Mouse (Mus musculus): ENCODE data around the gene Atp5c1. TPM values are rescaled to one million over a fixed set of nuclear protein-coding genes. Genes with fewer than 3 reads are reported as not detected.

Atp5c1 gene
- polyA plus RNA-seq, 1 experiment from 2014 or later, result 642 TPM

- Histone ChIP-seq H3K27ac (ENCODE audit: low read length) (no peak overlapping the region), H3K9me3 (replicated peaks; ENCODE audit: control insufficient read depth, low read length) (no peaks in the 10 kb centered on the region), H3K27me3 (ENCODE audit: control insufficient read depth, insufficient read depth, low read length) (no peaks in the 10 kb centered on the region), H3K4me1 (ENCODE audit: control insufficient read depth, insufficient read depth, low read length) (no peaks in the 10 kb centered on the region), H3K9ac (ENCODE audit: low read length) (no peak overlapping the region), H3K4me3 (replicated peaks; ENCODE audit: low read length) (no peak overlapping the region), H3K4me2 (ENCODE audit: low read depth, low read length) (no peak overlapping the region), H3K36me3 (ENCODE audit: control insufficient read depth, insufficient read depth, low read length) (no peaks in the 10 kb centered on the region)
- ATAC-seq (ENCODE audit: insufficient read depth, low FRiP score), result no peak
- WGBS, result 60% methylated on average over 4 of the region's 4 CpGs
These were observed 46.6 kb downstream of the Atp5c1 start for GRCm38 (mm10) chr2:10033684-10034083.

GRCm38 (mm10) chr2:10029755-10030154 is 50.6 kb downstream of the Atp5c1 start:
- 74% methylated on average over 7 of the region's 7 CpGs for WGBS
- no peaks in the 10 kb centered on the region for H3K9me3 ChIP-seq (replicated peaks; ENCODE audit: control insufficient read depth, low read length)
- no peak overlapping the region for H3K9ac ChIP-seq (ENCODE audit: low read length)

DNA sequence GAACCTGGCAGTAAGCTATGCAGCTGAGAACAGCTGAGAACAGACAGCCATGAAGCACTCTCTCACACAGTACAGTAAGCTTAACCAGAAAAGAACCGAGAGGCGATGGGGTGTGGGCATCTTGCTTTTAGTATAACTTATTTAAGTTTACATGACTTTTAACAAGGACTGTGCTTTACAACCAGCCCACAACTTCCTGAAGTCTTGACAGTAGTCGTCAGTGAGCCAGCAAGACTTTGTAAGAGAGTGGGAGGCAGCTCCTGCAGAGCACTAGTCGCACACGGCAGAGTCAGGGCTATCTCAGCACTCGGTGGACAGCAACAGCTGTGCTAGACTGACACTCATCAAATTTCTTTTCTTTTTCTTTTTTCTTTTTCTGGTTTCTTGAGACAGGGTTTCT is 56.0 kb downstream of the Atp5c1 start:
- WGBS, result 82% methylated on average over 6 of the region's 6 CpGs
- Histone ChIP-seq H3K27ac (ENCODE audit: low read length) (no peak overlapping the region), H3K4me3 (replicated peaks; ENCODE audit: low read length) (no peak overlapping the region), H3K4me2 (ENCODE audit: low read depth, low read length) (no peak overlapping the region), H3K4me1 (ENCODE audit: control insufficient read depth, insufficient read depth, low read length) (no peaks in the 10 kb centered on the region), H3K9me3 (replicated peaks; ENCODE audit: control insufficient read depth, low read length) (no peaks in the 10 kb centered on the region), H3K36me3 (ENCODE audit: control insufficient read depth, insufficient read depth, low read length) (no peaks in the 10 kb centered on the region), H3K27me3 (ENCODE audit: control insufficient read depth, insufficient read depth, low read length) (no peaks in the 10 kb centered on the region), H3K9ac (ENCODE audit: low read length) (no peak overlapping the region)
- ATAC-seq (ENCODE audit: insufficient read depth, low FRiP score), result no peak

More at GRCm38 (mm10) chr2:10029755-10030154, 50.6 kb downstream of the Atp5c1 start:
- no peaks in the 10 kb centered on the region for H3K36me3 ChIP-seq (ENCODE audit: control insufficient read depth, insufficient read depth, low read length)
- no peaks in the 10 kb centered on the region for H3K27me3 ChIP-seq (ENCODE audit: control insufficient read depth, insufficient read depth, low read length)
- H3K4me3 ChIP-seq (replicated peaks; ENCODE audit: low read length), result no peak overlapping the region
- ATAC-seq (ENCODE audit: insufficient read depth, low FRiP score), result no peak
- H3K27ac ChIP-seq (ENCODE audit: low read length), result no peak overlapping the region
- H3K4me2 ChIP-seq (ENCODE audit: low read depth, low read length), result no peak overlapping the region
- no peaks in the 10 kb centered on the region for H3K4me1 ChIP-seq (ENCODE audit: control insufficient read depth, insufficient read depth, low read length)

- whole genome bisulfite sequencing, result 90% methylated on average over 11 of the region's 11 CpGs
- Histone ChIP-seq H3K4me3 (replicated peaks; ENCODE audit: low read length) (no peak overlapping the region), H3K27me3 (ENCODE audit: control insufficient read depth, insufficient read depth, low read length) (no peaks in the 10 kb centered on the region), H3K9ac (ENCODE audit: low read length) (no peak overlapping the region), H3K27ac (ENCODE audit: low read length) (no peak overlapping the region), H3K4me2 (ENCODE audit: low read depth, low read length) (no peak overlapping the region), H3K9me3 (replicated peaks; ENCODE audit: control insufficient read depth, low read length) (no peaks in the 10 kb centered on the region), H3K4me1 (ENCODE audit: control insufficient read depth, insufficient read depth, low read length) (no peaks in the 10 kb centered on the region), H3K36me3 (ENCODE audit: control insufficient read depth, insufficient read depth, low read length) (no peaks in the 10 kb centered on the region)
- ATAC-seq (ENCODE audit: insufficient read depth, low FRiP score), result no peak
These were observed 59.0 kb downstream of the Atp5c1 start for GRCm38 (mm10) chr2:10021296-10021695.

DNA sequence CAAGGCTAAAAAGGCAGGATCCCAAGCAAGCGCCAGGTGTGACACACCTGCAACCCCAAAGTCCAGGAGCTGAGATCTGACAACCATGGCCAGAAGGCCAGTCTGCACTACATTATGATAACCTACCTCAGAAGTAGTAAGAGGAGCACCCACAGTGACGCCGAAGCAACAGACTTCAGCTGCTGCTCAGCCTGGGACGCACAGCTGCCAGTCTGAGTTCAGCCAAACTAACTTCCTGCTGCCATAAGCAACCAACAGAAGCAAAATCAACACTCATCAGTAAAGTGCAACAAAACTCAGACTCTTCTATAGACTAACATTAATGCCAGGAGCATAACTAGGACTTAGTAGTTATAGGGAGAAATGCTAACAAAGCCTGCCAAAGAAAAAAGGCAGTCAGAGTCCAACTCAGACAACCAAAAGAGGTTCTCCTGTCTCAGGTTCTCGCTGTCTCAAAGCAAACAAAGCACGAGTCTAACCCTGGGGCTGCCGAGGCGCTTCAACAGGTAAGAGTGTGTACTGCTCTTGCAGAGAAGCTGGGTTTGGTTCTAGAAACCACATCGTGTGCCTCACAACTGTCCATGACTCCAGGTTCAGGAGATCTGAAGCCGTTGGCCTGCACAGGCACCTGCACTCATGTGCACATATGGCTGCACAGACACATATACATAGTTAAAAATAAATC is 65.2 kb downstream of the Atp5c1 start:
- Histone ChIP-seq H3K36me3 (ENCODE audit: control insufficient read depth, insufficient read depth, low read length) (no peaks in the 10 kb centered on the region), H3K4me3 (replicated peaks; ENCODE audit: low read length) (no peak overlapping the region), H3K9ac (ENCODE audit: low read length) (no peak overlapping the region), H3K4me2 (ENCODE audit: low read depth, low read length) (no peak overlapping the region), H3K9me3 (replicated peaks; ENCODE audit: control insufficient read depth, low read length) (no peaks in the 10 kb centered on the region), H3K27me3 (ENCODE audit: control insufficient read depth, insufficient read depth, low read length) (no peaks in the 10 kb centered on the region), H3K27ac (ENCODE audit: low read length) (no peak overlapping the region), H3K4me1 (ENCODE audit: control insufficient read depth, insufficient read depth, low read length) (no peaks in the 10 kb centered on the region)
- no peak for ATAC-seq (ENCODE audit: insufficient read depth, low FRiP score)
- 77% methylated on average over 10 of the region's 10 CpGs for WGBS

DNA sequence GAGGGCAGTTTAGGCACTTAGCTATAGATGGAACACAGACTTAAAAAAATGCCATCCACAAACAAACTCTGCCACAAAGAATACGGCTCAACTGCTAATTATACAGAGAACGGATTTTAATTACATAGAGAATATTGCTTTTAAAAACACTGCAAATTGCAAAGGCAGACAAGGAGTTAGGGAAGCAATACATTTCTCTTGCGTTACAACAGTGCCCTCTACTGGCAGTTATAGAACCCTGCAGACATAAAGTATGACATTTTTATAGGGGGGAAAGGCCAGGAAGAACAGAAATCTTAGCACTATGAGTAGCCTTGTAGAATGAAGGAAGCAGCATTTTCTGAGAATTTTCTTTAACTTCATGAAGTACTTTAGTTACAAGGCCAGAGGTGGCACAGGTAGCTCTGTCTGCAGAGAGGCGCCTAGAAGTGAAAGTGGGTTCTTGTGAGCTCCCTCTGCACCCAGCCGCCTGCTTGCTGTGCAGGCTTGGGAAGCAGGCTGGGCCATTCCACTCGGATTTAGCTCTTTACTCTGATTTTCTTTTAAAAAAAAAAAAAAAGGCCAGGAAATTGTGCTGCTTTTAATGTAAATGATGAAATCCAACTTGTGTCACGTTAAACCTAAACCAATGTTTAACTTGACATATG is 69.9 kb downstream of the Atp5c1 start:
- 37% methylated on average over 7 of the region's 7 CpGs for WGBS
- Histone ChIP-seq H3K9me3 (replicated peaks; ENCODE audit: control insufficient read depth, low read length) (no peaks in the 10 kb centered on the region), H3K4me1 (ENCODE audit: control insufficient read depth, insufficient read depth, low read length) (no peaks in the 10 kb centered on the region), H3K27me3 (ENCODE audit: control insufficient read depth, insufficient read depth, low read length) (no peaks in the 10 kb centered on the region), H3K4me3 (replicated peaks; ENCODE audit: low read length) (no peak overlapping the region), H3K36me3 (ENCODE audit: control insufficient read depth, insufficient read depth, low read length) (no peaks in the 10 kb centered on the region), H3K9ac (ENCODE audit: low read length) (no peak overlapping the region), H3K4me2 (ENCODE audit: low read depth, low read length) (no peak overlapping the region), H3K27ac (ENCODE audit: low read length) (no peak overlapping the region)
- no peak for ATAC-seq (ENCODE audit: insufficient read depth, low FRiP score)

DNA sequence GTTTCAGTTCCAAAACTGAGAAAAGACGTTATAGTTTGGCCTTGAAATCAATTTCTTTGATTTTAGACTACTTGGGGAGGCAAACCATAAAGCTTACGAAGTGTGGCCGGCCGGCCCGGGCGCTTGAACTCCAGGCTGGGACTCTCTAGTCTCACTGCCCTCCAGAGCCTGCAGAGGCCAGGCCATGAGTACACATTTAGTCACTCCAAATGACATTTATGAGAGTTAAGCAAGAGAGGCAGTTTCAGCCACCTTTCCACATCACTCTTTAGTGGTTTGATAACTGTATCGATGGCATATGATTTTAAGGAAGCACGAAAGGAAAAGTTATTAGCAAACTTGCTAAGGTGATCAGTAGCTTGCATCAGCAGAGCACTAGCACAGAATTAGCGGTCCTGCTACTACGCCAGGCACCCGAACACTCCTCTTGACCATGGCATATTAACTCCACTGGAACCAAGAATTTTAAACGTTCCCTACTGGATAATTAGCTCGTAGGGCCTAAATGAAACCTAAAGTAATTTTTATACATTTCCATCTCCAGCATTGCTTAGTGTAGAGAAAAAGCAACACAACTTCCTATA is 70.5 kb downstream of the Atp5c1 start:
- Histone ChIP-seq H3K4me1 (ENCODE audit: control insufficient read depth, insufficient read depth, low read length) (no peaks in the 10 kb centered on the region), H3K27ac (ENCODE audit: low read length) (no peak overlapping the region), H3K36me3 (ENCODE audit: control insufficient read depth, insufficient read depth, low read length) (no peaks in the 10 kb centered on the region), H3K4me3 (replicated peaks; ENCODE audit: low read length) (no peak overlapping the region), H3K4me2 (ENCODE audit: low read depth, low read length) (no peak overlapping the region), H3K27me3 (ENCODE audit: control insufficient read depth, insufficient read depth, low read length) (no peaks in the 10 kb centered on the region), H3K9me3 (replicated peaks; ENCODE audit: control insufficient read depth, low read length) (no peaks in the 10 kb centered on the region), H3K9ac (ENCODE audit: low read length) (no peak overlapping the region)
- 87% methylated on average over 13 of the region's 13 CpGs for WGBS
- ATAC-seq (ENCODE audit: insufficient read depth, low FRiP score), result no peak

GRCm38 (mm10) chr2:10008593-10008992 is 71.7 kb downstream of the Atp5c1 start:
- no peak overlapping the region for H3K27ac ChIP-seq (ENCODE audit: low read length)
- ATAC-seq (ENCODE audit: insufficient read depth, low FRiP score), result no peak
- H3K36me3 ChIP-seq (ENCODE audit: control insufficient read depth, insufficient read depth, low read length), result no peaks in the 10 kb centered on the region
- H3K9me3 ChIP-seq (replicated peaks; ENCODE audit: control insufficient read depth, low read length), result no peaks in the 10 kb centered on the region
- no peaks in the 10 kb centered on the region for H3K4me1 ChIP-seq (ENCODE audit: control insufficient read depth, insufficient read depth, low read length)
- H3K4me2 ChIP-seq (ENCODE audit: low read depth, low read length), result no peak overlapping the region
- no peaks in the 10 kb centered on the region for H3K27me3 ChIP-seq (ENCODE audit: control insufficient read depth, insufficient read depth, low read length)
- 60% methylated on average over 4 of the region's 4 CpGs for WGBS
- H3K4me3 ChIP-seq (replicated peaks; ENCODE audit: low read length), result no peak overlapping the region
- no peak overlapping the region for H3K9ac ChIP-seq (ENCODE audit: low read length)
